Mouse (Mus musculus) CH12.LX (cell line): ENCODE measurements around the gene Timp2. TPM values are rescaled to one million over a fixed set of nuclear protein-coding genes. Genes with fewer than 3 reads are reported as not detected.

Experiments used
- DNase-seq: peaks from one replicate; pipeline ENCODE4 v3.0.0-alpha.2; 2013; ENCODE audit errors: extremely low read depth
- H3K27ac ChIP-seq: 2 replicates; pipeline ENCODE4 v1.5.1; 2012; ENCODE audit warnings: low read depth, mild to moderate bottlenecking, control low read depth, moderate library complexity; ENCODE audit not compliant: insufficient read depth
- H3K27me3 ChIP-seq: replicated peaks from 2 replicates; pipeline ENCODE3; 2012; ENCODE audit warnings: inconsistent platforms
- H3K36me3 ChIP-seq, 2 experiments: replicated peaks in 1 of 2; 2 replicates each; pipeline versions ENCODE3 to v1.6.1; 2012; ENCODE audit warnings: inconsistent platforms in 1 of 2, low read length in 1 of 2, mild to moderate bottlenecking in 1 of 2, mixed read lengths in 1 of 2, moderate library complexity in 1 of 2; ENCODE audit not compliant: control insufficient read depth in 1 of 2, insufficient read depth in 1 of 2
- H3K4me1 ChIP-seq, 2 experiments: 2 replicates each; pipeline ENCODE4 v1.6.1; 2012; ENCODE audit warnings: inconsistent platforms in 1 of 2, moderate library complexity in 1 of 2; ENCODE audit not compliant: insufficient read depth in 2 of 2, control insufficient read depth in 1 of 2
- H3K4me2 ChIP-seq: 2 replicates; pipeline ENCODE4 v1.6.1; 2012; ENCODE audit warnings: low read depth, mild to moderate bottlenecking, control low read depth; ENCODE audit not compliant: poor library complexity, insufficient read depth, severe bottlenecking
- H3K4me3 ChIP-seq, 3 experiments: fragments of 150-350 bp in 1 of 3; sonication (generic) in 1 of 3; replicated peaks in 1 of 3; 2 replicates each; pipeline versions ENCODE3 to v1.5.1; 2011 to 2012; ENCODE audit warnings: low read depth in 2 of 3, low read length in 2 of 3, mild to moderate bottlenecking in 2 of 3, moderate library complexity in 2 of 3, control low read depth in 1 of 3, improper control_type of control experiment in 1 of 3, inconsistent platforms in 1 of 3, mixed read lengths in 1 of 3; ENCODE audit not compliant: poor library complexity in 1 of 3
- H3K79me2 ChIP-seq: replicated peaks from 2 replicates; pipeline ENCODE4 v1.6.1; 2012; ENCODE audit warnings: mild to moderate bottlenecking, moderate library complexity; ENCODE audit not compliant: control insufficient read depth, poor library complexity, insufficient read depth, severe bottlenecking; ENCODE audit errors: extremely low read depth
- H3K9ac ChIP-seq: 2 replicates; pipeline ENCODE4 v1.6.1; 2012; ENCODE audit warnings: low read depth, mild to moderate bottlenecking, control low read depth, moderate library complexity; ENCODE audit not compliant: insufficient read depth
- H3K9me3 ChIP-seq: replicated peaks from 2 replicates; pipeline ENCODE3; 2012; ENCODE audit warnings: low read length, inconsistent platforms, mixed read lengths
- BHLHE40 ChIP-seq: IDR thresholded peaks from 2 replicates; pipeline ENCODE4 v1.6.1; 2011; ENCODE audit warnings: mild to moderate bottlenecking, low read depth, low read length, improper control_type of control experiment
- CHD1 ChIP-seq: IDR thresholded peaks from 2 replicates; pipeline ENCODE4 v1.6.1; 2012; ENCODE audit warnings: low read depth, low read length, improper control_type of control experiment, inconsistent platforms
- CHD2 ChIP-seq: IDR thresholded peaks from 2 replicates; pipeline ENCODE4 v1.6.1; 2011; ENCODE audit warnings: low read length, improper control_type of control experiment
- CTCF ChIP-seq, 2 experiments: IDR thresholded peaks in 1 of 2; conservative IDR thresholded peaks in 1 of 2; 2 replicates each; pipeline ENCODE4 v1.5.1; 2011 to 2012; ENCODE audit warnings: low read depth in 2 of 2, low read length in 2 of 2, improper control_type of control experiment in 1 of 2, inconsistent platforms in 1 of 2, mild to moderate bottlenecking in 1 of 2, moderate library complexity in 1 of 2
- EP300 ChIP-seq: IDR thresholded peaks from 2 replicates; pipeline ENCODE4 v1.6.1; 2011; ENCODE audit warnings: low read length, improper control_type of control experiment
- MYC ChIP-seq: IDR thresholded peaks from 2 replicates; pipeline ENCODE4 v1.6.1; 2011; ENCODE audit warnings: low read depth, mild to moderate bottlenecking, improper control_type of control experiment, low read length
- NRF1 ChIP-seq: IDR thresholded peaks from 2 replicates; pipeline ENCODE4 v1.6.1; 2014; ENCODE audit warnings: low read depth, mild to moderate bottlenecking, inconsistent platforms, low read length, improper control_type of control experiment, moderate library complexity
- PAX5 ChIP-seq: IDR thresholded peaks from 2 replicates; pipeline ENCODE4 v1.6.1; 2012; ENCODE audit warnings: low read length, inconsistent platforms, mixed read lengths
- POLR2A ChIP-seq: IDR thresholded peaks from 2 replicates; pipeline ENCODE4 v1.6.1; 2011; ENCODE audit warnings: low read depth, mild to moderate bottlenecking, improper control_type of control experiment, low read length
- RAD21 ChIP-seq: IDR thresholded peaks from 2 replicates; pipeline ENCODE4 v1.6.1; 2011; ENCODE audit warnings: low read depth, mild to moderate bottlenecking, low read length, improper control_type of control experiment, moderate library complexity
- RCOR1 ChIP-seq: conservative IDR thresholded peaks from 2 replicates; pipeline ENCODE4 v1.6.1; 2012; ENCODE audit warnings: low read depth, mild to moderate bottlenecking, inconsistent platforms, low read length, improper control_type of control experiment
- SIN3A ChIP-seq: IDR thresholded peaks from 2 replicates; pipeline ENCODE4 v1.6.1; 2012; ENCODE audit warnings: low read length, improper control_type of control experiment, inconsistent platforms
- TBP ChIP-seq: conservative IDR thresholded peaks from 2 replicates; pipeline ENCODE4 v1.6.1; 2011; ENCODE audit warnings: low read depth, low read length, improper control_type of control experiment
- UBTF ChIP-seq: IDR thresholded peaks from 2 replicates; pipeline ENCODE4 v1.6.1; 2012; ENCODE audit warnings: low read depth, mild to moderate bottlenecking, inconsistent platforms, low read length, improper control_type of control experiment, moderate library complexity
- USF1 ChIP-seq: IDR thresholded peaks from 2 replicates; pipeline ENCODE4 v1.6.1; 2014; ENCODE audit warnings: low read depth, mild to moderate bottlenecking, inconsistent platforms, low read length, improper control_type of control experiment
- ZC3H11A ChIP-seq: IDR thresholded peaks from 2 replicates; pipeline ENCODE4 v1.6.1; 2012; ENCODE audit warnings: low read depth, mild to moderate bottlenecking, inconsistent platforms, low read length, improper control_type of control experiment
- dilution Hi-C: fragments of 300-500 bp; cut with MboI; formaldehyde crosslinking; loops from 2 replicates; pipeline ENCODE4 v1.14.3; 2020; ENCODE audit warnings: low sequenced_read_pairs; ENCODE audit not compliant: extremely low pct_unique_long_range_greater_than_20kb, extremely low pct_ligation_motif_present
- in situ Hi-C: fragments of 300-500 bp; cut with MboI; formaldehyde crosslinking; loops from 3 replicates; pipeline ENCODE4 v1.14.3; 2019; ENCODE audit warnings: low sequenced_read_pairs, low pct_ligation_motif_present, low pct_unique_long_range_greater_than_20kb, mixed read lengths
- polyA plus RNA-seq: library from polyadenylated mRNA; unstranded; fragments of >175 nt; gene quantifications from 2 replicates; pipeline ENCODE4 v1.2.1, GENCODE M21; 2012; ENCODE audit warnings: low read depth; ENCODE audit not compliant: insufficient read length
- total RNA-seq, 2 experiments: library from RNA; depleted of rRNA; stranded (reverse); fragments of 300-350 nt in 1 of 2; fragments of >200 nt in 1 of 2; gene quantifications; 2 replicates each; pipeline ENCODE4 v1.2.3; 2012 to 2014

The Timp2 gene
- total and polyA plus RNA-seq, 3 experiments, result 0.34 TPM; not detected in 2

- no peak for TF ChIP-seq MYC
- no peak for TF ChIP-seq BHLHE40
- TF ChIP-seq UBTF, result no peak
- TF ChIP-seq CHD1, result no peak
- no peak for TF ChIP-seq RCOR1
- no peak for TF ChIP-seq PAX5
- TF ChIP-seq TBP, result no peak
- no peak for TF ChIP-seq SIN3A
- no peak for TF ChIP-seq USF1
- no peak for TF ChIP-seq CTCF (conservative IDR thresholded peaks at IDR 0.05 in 1 of 2, IDR thresholded peaks at IDR 0.05 in 1 of 2; ENCODE audit: low read depth in 2 of 2, low read length in 2 of 2)
- TF ChIP-seq CHD2, result no peak
- no peak for TF ChIP-seq NRF1
- TF ChIP-seq EP300, result no peak
- TF ChIP-seq POLR2A, result no peak
- Histone ChIP-seq H3K4me3 (no peak overlapping the region), H3K27me3 (peaks cover 71% of the 10 kb centered on the region), H3K4me1 (peaks cover 9 to 27% of the 10 kb centered on the region in 2 experiments), H3K36me3 (no peaks in the 10 kb centered on the region), H3K27ac (no peak overlapping the region), H3K79me2 (no peaks in the 10 kb centered on the region), H3K9me3 (no peaks in the 10 kb centered on the region), H3K9ac (no peak overlapping the region), H3K4me2 (no peak overlapping the region)
- no peak for DNase-seq
- dilution Hi-C loops, result no loop called here
- in situ Hi-C loops, result loop anchor here (5.0 kb wide), 1 partner anchor 48 kb away; no protein-coding TSS in a partner anchor
These were observed 19.9 kb upstream of the Timp2 start for GRCm38 (mm10) chr11:118375461-118375860.

GRCm38 (mm10) chr11:118375006-118375405 is 19.5 kb upstream of the Timp2 start:
- H3K4me3 ChIP-seq, result no peak overlapping the region
- H3K36me3 ChIP-seq, result no peaks in the 10 kb centered on the region
- DNase-seq, result no peak
- no peaks in the 10 kb centered on the region for H3K9me3 ChIP-seq
- no peaks in the 10 kb centered on the region for H3K79me2 ChIP-seq
- H3K27me3 ChIP-seq, result peaks cover 76% of the 10 kb centered on the region
- dilution Hi-C loops (no loop called here), in situ Hi-C loops (loop anchor here (5.0 kb wide), 1 partner anchor 48 kb away; no protein-coding TSS in a partner anchor)
- H3K27ac ChIP-seq, result no peak overlapping the region
- no peak overlapping the region for H3K4me2 ChIP-seq
- TF ChIP-seq CTCF (conservative IDR thresholded peaks at IDR 0.05 in 1 of 2, IDR thresholded peaks at IDR 0.05 in 1 of 2; ENCODE audit: low read depth in 2 of 2, low read length in 2 of 2) (peak in 1 of 2 experiments; percentile 43; a peak in 2 of 4 replicates), ZC3H11A (no peak), RAD21 (peak; percentile 18)
- H3K4me1 ChIP-seq, result peaks cover 8 to 22% of the 10 kb centered on the region in 2 experiments
- H3K9ac ChIP-seq, result no peak overlapping the region
